Mouse (Mus musculus) erythroblast, embryonic 14.5 days (primary cell): ENCODE data around the gene Gadd45g.

Experiments used
- GATA1 ChIP-seq: IDR thresholded peaks from 2 replicates; pipeline ENCODE4 v1.6.1; 2012; ENCODE audit warnings: low read length, inconsistent platforms, mixed read lengths
- TAL1 ChIP-seq: IDR thresholded peaks from 3 replicates; pipeline ENCODE4 v1.6.1; 2012; ENCODE audit warnings: low read length, inconsistent platforms, mixed read lengths

GRCm38 (mm10) chr13:51832491-51832890 is 14.0 kb upstream of the Gadd45g start:
- TF ChIP-seq GATA1 (no peak), TAL1 (no peak)
